Mouse (Mus musculus): ENCODE measurements around the gene Scaf4.
"Not testable (repeated sequence)": the region's sequence is repeated elsewhere in the genome, so short reads cannot be mapped to it uniquely, and the experiment has no call there.

Scaf4 gene

GRCm38 (mm10) chr16:90235188-90235587, 49.1 kb downstream of the Scaf4 start:
- DNase-seq (ENCODE audit: low spot score in 2 of 2) = no peak

- no peak for DNase-seq (ENCODE audit: low spot score in 2 of 2)
Measured at GRCm38 (mm10) chr16:90234617-90235016, 49.7 kb downstream of the Scaf4 start.

GRCm38 (mm10) chr16:90233702-90234101, 50.6 kb downstream of the Scaf4 start:
- DNase-seq (ENCODE audit: low spot score in 2 of 2) = no peak

GRCm38 (mm10) chr16:90231302-90231701, 53.0 kb downstream of the Scaf4 start:
- no peak for DNase-seq (ENCODE audit: low spot score in 2 of 2)

GRCm38 (mm10) chr16:90229897-90230296, 54.4 kb downstream of the Scaf4 start:
- DNase-seq (ENCODE audit: low spot score in 2 of 2) = no peak

GRCm38 (mm10) chr16:90221441-90222070, 62.7 kb downstream of the Scaf4 start:
- DNase-seq (ENCODE audit: low spot score in 2 of 2) = no peak

GRCm38 (mm10) chr16:90220892-90221431, 63.3 kb downstream of the Scaf4 start:
- no peak for DNase-seq (ENCODE audit: low spot score in 2 of 2)

GRCm38 (mm10) chr16:90220026-90220891, 64.0 kb downstream of the Scaf4 start, which contains the start of gene Sod1:
TSS of gene Sod1 (plus strand) at chr16:90220754.
- peak; percentile 99 to 100 for DNase-seq (ENCODE audit: low spot score in 2 of 2)

- DNase-seq (ENCODE audit: low spot score in 2 of 2) = not testable (repeated sequence)
Measured at GRCm38 (mm10) chr16:90219445-90219844, 64.9 kb downstream of the Scaf4 start.

GRCm38 (mm10) chr16:90217926-90218325, 66.4 kb downstream of the Scaf4 start:
- DNase-seq (ENCODE audit: low spot score in 2 of 2) = peak in 1 of 2 experiments; percentile 59

GRCm38 (mm10) chr16:90217356-90217755, 66.9 kb downstream of the Scaf4 start:
- no peak for DNase-seq (ENCODE audit: low spot score in 2 of 2)

- DNase-seq (ENCODE audit: low spot score in 2 of 2) = no peak
Measured at GRCm38 (mm10) chr16:90216414-90216813, 67.9 kb downstream of the Scaf4 start.

GRCm38 (mm10) chr16:90215879-90216278, 68.4 kb downstream of the Scaf4 start:
- DNase-seq (ENCODE audit: low spot score in 2 of 2) = not testable (repeated sequence)

- no peak for DNase-seq (ENCODE audit: low spot score in 2 of 2)
Measured at GRCm38 (mm10) chr16:90214731-90215565, 69.4 kb downstream of the Scaf4 start.

- peak in 1 of 2 experiments; percentile 50 for DNase-seq (ENCODE audit: low spot score in 2 of 2)
Measured at GRCm38 (mm10) chr16:90213477-90214339, 70.6 kb downstream of the Scaf4 start.

GRCm38 (mm10) chr16:90211767-90212166, 72.5 kb downstream of the Scaf4 start:
- DNase-seq (ENCODE audit: low spot score in 2 of 2) = no peak

GRCm38 (mm10) chr16:90210717-90211116, 73.6 kb downstream of the Scaf4 start:
- DNase-seq (ENCODE audit: low spot score in 2 of 2) = no peak

- no peak for DNase-seq (ENCODE audit: low spot score in 2 of 2)
Measured at GRCm38 (mm10) chr16:90208996-90209395, 75.3 kb downstream of the Scaf4 start.

- DNase-seq (ENCODE audit: low spot score in 2 of 2) = no peak
Measured at GRCm38 (mm10) chr16:90204868-90205267, 79.4 kb downstream of the Scaf4 start.

- DNase-seq (ENCODE audit: low spot score in 2 of 2) = no peak
Measured at GRCm38 (mm10) chr16:90203226-90203962, 80.9 kb downstream of the Scaf4 start.
